Mouse (Mus musculus) kidney, adult 2 months (tissue): Measurements from ENCODE around the gene Avpr1b.

ENCODE experiments used
- CTCF ChIP-seq: fragments of 200-500 bp; conservative IDR thresholded peaks from 2 replicates; pipeline ENCODE4 v1.5.1; 2011; ENCODE audit warnings: low read depth, mild to moderate bottlenecking, control low read depth, low read length, moderate library complexity, mixed read lengths; ENCODE audit not compliant: insufficient read depth, insufficient read length
- POLR2A ChIP-seq: fragments of 200-500 bp; IDR thresholded peaks from one replicate; pipeline ENCODE4 v1.6.1; 2011; ENCODE audit warnings: low read depth, low read length, control low read depth

DNA sequence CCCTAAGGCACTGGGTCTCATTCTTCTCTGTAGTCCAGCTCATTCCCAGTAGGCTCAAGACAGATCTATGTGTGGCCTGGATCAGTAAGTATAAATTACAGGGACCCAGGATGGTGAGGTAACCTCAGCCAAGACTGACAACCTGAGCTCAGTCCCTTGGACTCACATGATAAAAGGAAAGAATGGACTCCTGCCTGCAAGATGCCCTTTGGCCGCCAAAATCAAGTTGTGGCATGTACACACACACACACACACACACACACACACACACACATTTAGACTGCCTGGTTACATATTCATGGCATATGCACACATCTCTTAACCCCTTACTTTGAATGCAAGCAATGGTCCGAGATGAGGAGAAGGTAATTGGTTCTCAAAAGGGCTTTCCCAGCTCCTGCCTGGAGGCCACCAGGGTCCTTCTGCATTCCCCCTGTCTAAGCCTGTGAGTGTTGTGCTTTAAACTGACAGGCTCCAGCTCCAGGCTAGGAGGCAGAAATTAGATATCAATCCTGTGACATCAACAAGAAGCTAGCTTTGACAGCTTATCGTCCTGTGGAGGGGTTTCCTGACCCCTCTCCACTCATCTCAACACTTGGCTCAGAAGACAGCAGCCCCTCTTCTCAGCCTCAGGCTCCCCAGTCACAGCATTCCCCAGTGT lies 25.3 kb downstream of the Avpr1b start:
- no peak for TF ChIP-seq CTCF
- no peak for TF ChIP-seq POLR2A
